Mouse (Mus musculus) megakaryocyte progenitor cell, adult 5-6 weeks (primary cell): Measurements from ENCODE around the gene Tbk1. TPM values are rescaled to one million over a fixed set of nuclear protein-coding genes. Genes with fewer than 3 reads are reported as not detected.
A peak's percentile ranks its signal among the peaks of the same experiment; 100 is the strongest.

Experiments used
- ATAC-seq: replicated peaks from 2 replicates; pipeline ENCODE4 v1.8.0; 2016; ENCODE audit warnings: mild to moderate bottlenecking, moderate TSS enrichment, inconsistent platforms; ENCODE audit not compliant: poor library complexity
- total RNA-seq, 2 experiments: library from RNA; stranded (forward) in 1 of 2; stranded (reverse) in 1 of 2; fragments of 157-497, 149-512 nt in 1 of 2; fragments of 200-1000 nt in 1 of 2; gene quantifications; 2 replicates each; pipeline versions ENCODE4 v1.2.3 to v1.2.4; 2015 to 2017

The Tbk1 gene
- total RNA-seq, 2 experiments from 2014 or later: 36.9 to 71.9 TPM

GRCm38 (mm10) chr10:121501160-121501559, 85.4 kb downstream of the Tbk1 start:
- peak; percentile 64 for ATAC-seq

GRCm38 (mm10) chr10:121500034-121500433, 86.6 kb downstream of the Tbk1 start:
- ATAC-seq: no peak

DNA sequence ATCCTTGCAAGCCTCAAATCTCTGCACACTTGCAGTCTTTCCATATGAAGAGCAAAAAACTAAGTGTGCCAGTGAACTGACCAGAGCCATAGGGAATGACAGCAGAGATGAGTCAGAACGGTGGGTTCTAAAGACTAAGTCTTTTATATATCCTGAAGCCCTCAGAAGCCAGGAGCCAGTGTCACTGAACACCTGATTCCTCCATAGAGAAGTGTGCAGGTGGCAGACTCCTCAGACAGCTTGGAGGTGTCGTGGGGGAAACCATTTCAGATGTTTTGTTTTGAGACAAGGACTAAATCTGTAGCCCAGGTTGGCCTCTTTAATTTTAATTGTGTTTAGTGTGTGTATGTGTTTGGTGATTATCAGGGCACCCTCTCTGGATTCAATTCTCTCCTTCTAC, 87.5 kb downstream of the Tbk1 start:
- no peak for ATAC-seq

DNA sequence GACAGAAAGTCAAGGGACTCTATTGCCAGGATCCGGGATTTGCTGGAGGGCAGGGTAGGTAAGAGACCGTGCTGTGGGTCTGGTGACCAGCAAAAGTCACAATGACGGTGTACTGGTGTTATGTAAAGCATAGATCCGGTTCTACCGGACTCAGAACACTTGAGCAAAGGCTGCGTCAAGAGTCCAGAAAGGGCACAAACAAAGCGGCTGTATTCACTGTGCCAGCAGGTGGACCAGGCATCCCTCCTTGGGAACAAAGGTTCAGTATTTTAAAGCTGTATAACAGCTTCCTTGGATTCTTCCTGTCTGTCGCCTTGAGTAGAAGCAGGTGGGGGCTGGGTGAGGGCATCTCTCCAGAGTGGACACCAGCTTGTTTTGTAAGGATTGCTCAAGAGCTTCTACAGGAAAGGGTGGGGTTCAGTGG, 88.1 kb downstream of the Tbk1 start:
- ATAC-seq: peak; percentile 32

- peak; percentile 45 for ATAC-seq
Measured at GRCm38 (mm10) chr10:121497968-121498367, 88.6 kb downstream of the Tbk1 start.

- peak; percentile 18 for ATAC-seq
Measured at GRCm38 (mm10) chr10:121496616-121497015, 90.0 kb downstream of the Tbk1 start.

Other genes starting within 250 kb of the Tbk1 start
- gene Tbc1d30, start 235.5 kb downstream of the Tbk1 start, total RNA-seq (2015): 0.51 and 0.59 TPM in 2 replicates
- gene Tbc1d30, start 235.5 kb downstream of the Tbk1 start, total RNA-seq (2017): 1.3 TPM in 1 of 2 replicates, not detected in the other
- gene Gns, start 221.7 kb downstream of the Tbk1 start, total RNA-seq (2015): 12.1 and 12.6 TPM in 2 replicates
- gene Gns, start 221.7 kb downstream of the Tbk1 start, total RNA-seq (2017): 10.6 and 12.0 TPM in 2 replicates
- 23.3 and 24.7 TPM in 2 replicates for gene Rassf3, start 110.4 kb downstream of the Tbk1 start, total RNA-seq (2015)
- gene Rassf3, start 110.4 kb downstream of the Tbk1 start, total RNA-seq (2017): 18.2 and 20.0 TPM in 2 replicates
- gene Xpot, start 39.5 kb upstream of the Tbk1 start, total RNA-seq (2015): 88.9 and 102 TPM in 2 replicates
- gene Xpot, start 39.5 kb upstream of the Tbk1 start, total RNA-seq (2017): 93.7 and 151 TPM in 2 replicates
- gene D930020B18Rik, start 54.8 kb upstream of the Tbk1 start, total RNA-seq (2015): not detected in 2 replicates
- not detected in 2 replicates for gene D930020B18Rik, start 54.8 kb upstream of the Tbk1 start, total RNA-seq (2017)
- gene BC048403, start 153.2 kb upstream of the Tbk1 start, total RNA-seq (2015): 10.9 and 14.0 TPM in 2 replicates
- 3.7 and 4.3 TPM in 2 replicates for gene BC048403, start 153.2 kb upstream of the Tbk1 start, total RNA-seq (2017)